Mouse (Mus musculus) gastrocnemius, adult 8-10 months (tissue): ENCODE measurements around the gene Exosc1. TPM values are rescaled to one million over a fixed set of nuclear protein-coding genes. Genes with fewer than 3 reads are reported as not detected.
"Not testable (repeated sequence)": the region's sequence is repeated elsewhere in the genome, so short reads cannot be mapped to it uniquely, and the experiment has no call there.

Experiments
- DNase-seq, 2 experiments: peaks; one replicate each; pipeline ENCODE4 v3.0.0; 2022; ENCODE audit warnings: low spot score in 2 of 2
- total RNA-seq, 4 experiments: library from RNA; stranded (reverse); gene quantifications; 2 replicates each; pipeline ENCODE4 v1.2.4; 2022

Exosc1 gene
- 10 to 100 TPM; 16.0 to 21.6 (median 18.6) TPM for total RNA-seq

- peak; percentile 96 to 97 for DNase-seq
Measured at GRCm38 (mm10) chr19:41933179-41934086, at the start of gene Exosc1, which contains the start of gene Zdhhc16. TSS of gene Exosc1 (minus strand) at chr19:41933423. TSS of gene Zdhhc16 (plus strand) at chr19:41933480.

- no peak for DNase-seq
Measured at GRCm38 (mm10) chr19:41982791-41983150, 49.5 kb upstream of the Exosc1 start.

- peak in 1 of 2 experiments; percentile 50 for DNase-seq
Measured at GRCm38 (mm10) chr19:41981931-41982790, 48.9 kb upstream of the Exosc1 start.

GRCm38 (mm10) chr19:41981595-41981927, 48.3 kb upstream of the Exosc1 start, which contains the start of gene Ubtd1:
TSS of gene Ubtd1 (plus strand) at chr19:41981763.
- no peak for DNase-seq

GRCm38 (mm10) chr19:41980819-41981594, 47.8 kb upstream of the Exosc1 start, which contains the start of gene Mms19:
TSS of gene Mms19 (minus strand) at chr19:41981157.
- DNase-seq, result peak; percentile 98

- peak in 1 of 2 experiments; percentile 31 for DNase-seq
Measured at GRCm38 (mm10) chr19:41980422-41980818, 47.2 kb upstream of the Exosc1 start.

GRCm38 (mm10) chr19:41973891-41974794, 40.9 kb upstream of the Exosc1 start:
- DNase-seq, result no peak

GRCm38 (mm10) chr19:41969618-41970017, 36.4 kb upstream of the Exosc1 start:
- no peak for DNase-seq

GRCm38 (mm10) chr19:41953574-41953973, 20.4 kb upstream of the Exosc1 start:
- no peak for DNase-seq

- no peak for DNase-seq
Measured at GRCm38 (mm10) chr19:41952287-41952686, 19.1 kb upstream of the Exosc1 start.

- DNase-seq, result no peak
Measured at GRCm38 (mm10) chr19:41943841-41944240, 10.6 kb upstream of the Exosc1 start.

GRCm38 (mm10) chr19:41938539-41938938, 5.3 kb upstream of the Exosc1 start:
- DNase-seq, result no peak

GRCm38 (mm10) chr19:41935921-41936320, 2.7 kb upstream of the Exosc1 start:
- DNase-seq, result no peak

- no peak for DNase-seq
Measured at GRCm38 (mm10) chr19:41934124-41934523, 901 bp upstream of the Exosc1 start.

- DNase-seq, result no peak
Measured at GRCm38 (mm10) chr19:41932686-41933085, 537 bp downstream of the Exosc1 start.

- DNase-seq, result no peak
Measured at GRCm38 (mm10) chr19:41920412-41921067, 12.7 kb downstream of the Exosc1 start.

GRCm38 (mm10) chr19:41919471-41919870, 13.8 kb downstream of the Exosc1 start:
- no peak for DNase-seq

- no peak for DNase-seq
Measured at GRCm38 (mm10) chr19:41916853-41917252, 16.4 kb downstream of the Exosc1 start.

- no peak for DNase-seq
Measured at GRCm38 (mm10) chr19:41915294-41915693, 17.9 kb downstream of the Exosc1 start.

- DNase-seq, result not testable (repeated sequence)
Measured at GRCm38 (mm10) chr19:41914592-41914882, 18.7 kb downstream of the Exosc1 start.
